Mouse (Mus musculus) adrenal gland, adult (tissue): ENCODE measurements at regions not wholly inside any gene's neighbourhood (a gene's known extent, or its start where the extent isn't known, plus 50 kb on each side); places are given as distances from the start of the nearest gene placed in this dataset.

Experiments
- DNase-seq, 2 experiments: peaks; one replicate each; pipeline ENCODE4 v3.0.0; 2022 to 2023; ENCODE audit warnings: low spot score in 1 of 2; ENCODE audit not compliant: inconsistent age in 2 of 2

GRCm38 (mm10) chr14:73947316-73947715 lies 286.3 kb downstream of the Gm21750 start:
- DNase-seq: no peak

- DNase-seq: no peak
Observed at GRCm38 (mm10) chr14:73952511-73952910, 291.5 kb downstream of the Gm21750 start.

- no peak for DNase-seq
Observed at GRCm38 (mm10) chr14:73978694-73979093, 317.7 kb downstream of the Gm21750 start.

DNA sequence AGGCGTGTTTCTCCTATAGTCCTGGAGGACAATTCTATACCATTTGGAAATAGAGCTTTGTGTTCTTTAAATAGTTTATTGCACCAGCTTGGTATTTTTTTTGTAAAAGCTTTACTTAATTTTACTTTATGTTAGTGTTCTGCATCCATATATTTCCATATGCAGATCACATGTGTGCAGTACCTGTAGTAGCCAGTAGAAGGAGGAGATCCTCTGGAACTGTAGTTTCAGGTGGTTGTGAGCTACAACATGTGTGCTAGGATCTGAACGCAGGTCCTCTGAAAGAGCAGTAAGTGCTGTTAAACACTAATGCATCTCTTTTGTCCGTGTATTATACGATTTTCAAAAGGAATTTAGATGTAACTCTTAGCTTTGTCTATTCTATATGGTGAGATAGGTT lies 335.2 kb downstream of the Gm21750 start:
- no peak for DNase-seq

GRCm38 (mm10) chr14:73997796-73998195 lies 336.8 kb downstream of the Gm21750 start:
- DNase-seq: no peak

DNA sequence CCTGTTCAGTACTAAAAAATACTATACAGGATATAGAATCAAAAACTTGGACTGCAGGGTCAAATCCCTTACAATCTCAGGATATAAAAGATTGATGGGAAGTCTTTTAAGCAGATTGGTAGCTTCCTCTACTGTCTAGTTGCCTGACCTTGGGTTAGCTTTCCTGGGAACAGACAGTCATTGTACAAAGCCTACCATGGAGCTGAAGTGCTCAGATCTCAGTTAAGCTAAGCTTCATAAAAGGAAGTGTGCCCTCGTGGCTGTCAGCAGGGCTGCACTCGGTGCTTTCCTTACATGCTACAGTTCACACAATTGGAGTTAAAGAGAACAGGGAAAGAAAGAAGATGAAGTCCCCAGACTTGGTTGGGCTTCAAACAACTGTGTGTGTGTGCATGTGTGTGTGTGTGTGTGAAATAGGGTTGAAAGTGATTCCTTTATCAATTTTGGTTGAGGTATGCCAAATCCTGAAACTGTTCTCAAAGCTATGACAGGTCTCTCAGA lies 338.4 kb downstream of the Gm21750 start:
- DNase-seq: peak in 1 of 2 experiments; percentile 6

GRCm38 (mm10) chr14:74006911-74007310 lies 345.9 kb downstream of the Gm21750 start:
- DNase-seq: peak; percentile 49 to 68

DNA sequence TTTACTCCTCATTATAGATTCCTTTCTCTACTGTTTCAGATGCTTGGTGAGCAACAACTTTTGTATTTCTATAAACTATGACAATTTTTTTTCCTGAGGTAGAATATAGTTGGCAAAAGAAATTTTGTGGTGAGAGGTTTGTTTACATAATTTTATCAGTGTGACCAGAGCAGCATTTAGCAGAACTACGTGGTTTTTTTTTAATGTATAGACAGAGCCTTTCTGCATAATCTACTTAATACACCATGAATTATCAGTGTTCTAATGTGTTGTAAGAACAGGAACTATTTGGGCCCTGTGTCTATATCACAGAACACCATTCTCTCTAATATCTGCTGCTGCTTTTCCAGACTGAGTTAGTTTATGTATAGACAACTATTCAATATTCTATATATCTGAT lies 350.5 kb downstream of the Gm21750 start:
- DNase-seq: no peak

- no peak for DNase-seq
Observed at GRCm38 (mm10) chr14:74019421-74019820, 358.4 kb downstream of the Gm21750 start.

DNA sequence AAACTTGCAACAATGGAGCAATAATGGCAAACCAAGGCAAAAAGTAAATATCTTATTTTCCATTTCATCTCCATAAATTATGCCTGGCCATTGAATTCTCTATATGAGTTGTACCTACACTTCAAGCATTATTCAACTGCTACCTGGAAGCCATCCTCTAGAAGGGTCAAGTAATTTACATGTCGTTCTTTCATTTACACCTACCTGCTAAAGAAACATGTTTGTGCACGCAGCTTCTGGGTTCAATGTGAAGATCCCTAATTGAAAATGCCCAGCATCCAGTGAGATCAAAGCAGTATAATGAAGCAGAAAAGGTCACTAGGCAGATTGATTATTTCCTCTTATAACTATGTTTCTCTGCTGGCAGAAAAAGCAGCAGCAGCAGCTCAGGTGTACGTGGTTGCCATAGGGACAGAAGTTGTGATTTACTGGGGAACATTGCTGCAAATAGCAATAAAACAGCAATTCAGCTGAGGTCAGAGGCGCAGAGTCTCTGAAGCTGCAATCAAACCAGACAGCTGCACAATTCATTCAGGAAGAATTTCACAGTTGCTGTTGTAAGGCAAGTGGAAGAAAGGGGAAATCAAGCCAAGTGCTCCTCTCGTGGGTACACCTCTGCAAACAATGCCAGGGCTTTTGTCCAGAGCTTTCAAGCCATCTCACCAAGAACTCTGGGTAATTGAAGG lies 386.1 kb downstream of the Gm21750 start:
- peak; percentile 10 to 27 for DNase-seq

DNA sequence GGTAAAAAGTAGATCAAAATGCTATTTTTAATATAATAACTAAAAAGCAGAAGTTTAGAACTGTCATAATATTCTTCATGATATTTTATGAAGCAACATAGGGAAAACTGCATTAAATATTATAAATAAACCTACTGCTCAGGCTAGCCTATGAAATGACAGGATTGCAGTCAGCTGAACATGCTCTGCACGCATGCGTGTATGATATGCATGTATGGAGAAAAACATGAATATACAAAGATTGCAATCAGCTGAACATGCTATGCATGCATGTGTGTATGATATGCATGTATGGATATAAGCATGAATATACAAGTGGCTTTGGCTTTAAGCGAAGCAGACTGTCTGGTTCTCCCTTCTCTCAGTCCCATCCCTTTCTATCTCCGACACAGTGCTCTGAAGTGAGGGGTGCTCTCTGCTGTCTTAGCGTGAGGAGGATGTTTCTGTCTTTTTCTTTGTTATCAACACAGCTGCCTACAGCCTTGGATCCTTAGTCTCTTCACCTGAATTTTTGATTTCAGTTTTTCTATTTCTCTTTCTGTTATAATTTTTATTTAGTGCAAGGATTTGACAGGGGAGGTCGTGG lies 386.8 kb downstream of the Gm21750 start:
- no peak for DNase-seq

DNA sequence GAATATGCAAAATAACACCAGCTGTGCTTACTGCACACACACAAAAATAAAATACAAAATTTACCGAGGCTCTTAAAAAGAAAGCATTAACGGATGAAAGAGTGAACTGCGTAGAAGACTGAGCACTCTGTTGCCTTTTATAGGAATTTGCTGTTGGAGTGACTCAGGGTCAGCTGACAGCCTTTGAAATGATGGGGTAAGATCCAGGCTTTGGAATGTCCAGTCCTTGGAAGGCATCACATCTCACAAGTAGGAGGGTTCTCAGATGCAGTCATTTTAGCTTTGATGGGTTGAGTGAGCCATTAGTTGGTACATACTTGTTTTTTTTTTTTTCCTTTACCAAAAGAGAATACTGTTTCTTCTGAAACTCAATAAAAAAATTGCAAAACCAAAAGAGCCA lies 387.4 kb downstream of the Gm21750 start:
- peak in 1 of 2 experiments; percentile 23 for DNase-seq

DNA sequence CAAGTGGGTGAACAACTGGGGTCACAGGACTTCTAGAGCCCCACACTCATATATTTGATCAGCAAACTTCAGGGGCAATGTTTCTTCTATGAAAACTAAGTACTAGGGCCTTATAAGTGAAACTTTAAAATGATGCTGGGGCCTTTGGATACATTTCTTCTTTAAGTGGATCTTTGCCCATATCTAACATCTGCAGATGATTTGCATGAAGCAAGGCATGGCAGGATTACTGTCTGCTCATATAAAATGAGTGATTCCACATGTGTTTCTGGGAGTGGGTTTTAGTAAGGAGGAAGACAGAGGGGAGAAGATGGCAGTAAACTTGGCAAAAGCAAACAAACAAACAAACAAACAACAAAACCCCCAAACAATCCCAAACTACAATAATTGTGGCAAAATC lies 405.0 kb downstream of the Gm21750 start:
- DNase-seq: no peak

DNA sequence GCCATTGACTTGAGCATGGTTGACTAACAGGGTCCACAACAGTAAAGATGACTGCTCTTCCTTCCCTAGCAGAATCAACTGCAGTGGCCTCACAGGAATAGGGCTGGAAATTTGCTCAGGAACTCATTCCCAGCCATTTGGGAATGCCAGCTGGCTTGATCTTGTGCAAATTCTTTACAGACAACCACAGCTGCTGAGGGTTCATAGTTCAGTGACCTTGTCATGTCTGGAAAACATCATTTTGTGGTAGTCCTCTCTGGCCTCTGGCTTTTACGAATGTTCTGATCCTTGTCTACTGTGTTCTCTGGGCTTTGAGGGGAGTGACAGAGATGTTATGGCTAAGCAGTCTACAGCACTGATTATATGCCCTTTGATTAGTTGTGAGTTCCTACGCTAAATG lies 432.0 kb downstream of the Gm21750 start:
- DNase-seq: no peak

DNA sequence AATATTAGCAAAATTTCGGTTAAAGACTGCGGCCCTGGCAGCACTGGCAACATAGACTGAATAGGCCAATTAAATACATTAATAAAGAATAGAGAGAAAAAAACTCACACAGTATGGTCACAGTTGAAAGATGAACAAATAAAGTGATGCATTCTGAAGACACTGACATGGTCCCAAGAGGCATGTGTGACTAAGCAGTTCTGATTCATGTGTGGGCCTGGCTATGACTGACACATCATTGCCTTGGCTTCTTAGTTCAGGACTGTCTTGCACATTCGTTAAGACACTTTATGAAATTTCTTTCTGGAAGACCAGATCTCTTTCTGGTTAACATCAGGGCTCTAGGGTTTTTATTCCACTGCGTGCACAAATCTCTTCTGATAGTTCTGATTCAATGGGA lies 438.7 kb downstream of the Gm21750 start:
- DNase-seq: peak; percentile 3 to 40

DNA sequence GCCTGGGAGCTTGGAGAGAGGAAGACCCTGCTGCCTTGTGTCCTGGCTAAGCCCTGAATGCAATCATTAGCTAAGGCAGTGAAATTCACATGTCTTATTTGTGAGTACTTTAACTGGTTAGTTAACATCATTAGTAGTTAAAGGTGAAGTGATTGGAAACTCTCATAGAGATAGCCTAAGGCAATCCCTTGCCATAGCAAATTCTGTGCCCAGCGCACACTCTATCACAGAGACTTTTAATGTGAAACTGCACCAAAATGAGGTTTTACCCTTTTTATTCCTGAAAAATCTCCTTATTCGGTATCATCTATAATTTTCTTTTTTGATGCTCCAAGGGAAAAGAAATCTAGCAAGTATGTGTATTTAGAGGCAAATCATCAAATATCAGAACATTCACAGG lies 451.6 kb downstream of the Gm21750 start:
- DNase-seq: no peak

DNA sequence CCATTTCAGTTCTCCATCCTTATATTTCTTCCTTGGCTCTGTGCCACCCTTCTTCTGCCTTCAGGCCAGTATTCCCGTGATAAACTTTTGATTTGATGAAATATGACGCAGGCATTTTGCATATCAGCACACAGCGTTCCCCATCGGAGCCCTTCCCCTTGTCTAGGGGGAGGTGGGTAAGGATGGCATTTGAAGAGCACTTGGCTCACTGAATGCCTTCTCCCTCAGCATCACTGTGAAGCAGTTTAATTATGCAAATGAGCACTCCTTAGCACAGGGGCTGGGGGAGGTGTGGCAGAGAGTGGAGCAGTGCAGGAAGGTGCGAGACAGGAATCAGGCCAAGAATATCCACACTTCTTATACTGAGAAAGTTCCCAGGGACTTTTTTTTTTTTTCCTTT lies 452.1 kb downstream of the Gm21750 start:
- DNase-seq: no peak

DNA sequence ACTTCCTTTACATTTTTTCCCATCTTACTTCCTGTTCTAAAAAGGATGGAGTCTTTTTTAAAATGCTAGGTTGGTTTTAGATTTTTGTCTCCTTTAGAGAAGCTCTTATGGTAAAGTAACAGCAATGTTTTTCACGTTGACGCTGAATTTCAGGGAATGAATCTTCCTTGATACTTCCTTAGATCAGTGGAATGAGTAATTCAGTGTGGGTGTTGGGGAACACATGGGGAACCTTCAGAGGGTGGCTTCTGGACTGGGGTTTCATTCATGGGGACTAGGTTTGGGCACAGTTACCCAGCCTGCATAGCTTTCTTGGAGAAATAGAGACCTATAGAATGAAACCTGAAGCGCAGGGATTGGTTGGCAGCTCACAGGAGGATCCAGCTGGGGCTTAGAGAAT lies 452.5 kb downstream of the Gm21750 start:
- no peak for DNase-seq

DNA sequence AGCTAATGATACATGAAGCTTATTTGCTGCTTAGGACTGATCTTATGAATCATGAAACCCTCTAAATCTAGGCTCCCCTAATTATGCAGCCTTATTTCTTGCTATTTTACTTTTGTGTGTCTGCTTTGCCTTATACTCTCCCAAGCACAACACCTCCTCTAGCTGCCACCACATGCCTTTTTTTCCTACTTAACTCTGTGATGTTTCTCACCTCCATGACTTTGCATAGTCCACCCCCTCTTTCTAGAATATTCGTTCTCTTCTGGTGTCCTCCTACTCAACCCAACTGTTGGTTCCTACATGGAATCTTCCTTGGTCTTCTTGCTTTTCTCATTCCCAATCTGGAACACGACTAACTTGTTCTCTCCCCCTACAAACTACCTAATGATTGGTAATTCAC lies 456.7 kb downstream of the Gm21750 start:
- DNase-seq: no peak

DNA sequence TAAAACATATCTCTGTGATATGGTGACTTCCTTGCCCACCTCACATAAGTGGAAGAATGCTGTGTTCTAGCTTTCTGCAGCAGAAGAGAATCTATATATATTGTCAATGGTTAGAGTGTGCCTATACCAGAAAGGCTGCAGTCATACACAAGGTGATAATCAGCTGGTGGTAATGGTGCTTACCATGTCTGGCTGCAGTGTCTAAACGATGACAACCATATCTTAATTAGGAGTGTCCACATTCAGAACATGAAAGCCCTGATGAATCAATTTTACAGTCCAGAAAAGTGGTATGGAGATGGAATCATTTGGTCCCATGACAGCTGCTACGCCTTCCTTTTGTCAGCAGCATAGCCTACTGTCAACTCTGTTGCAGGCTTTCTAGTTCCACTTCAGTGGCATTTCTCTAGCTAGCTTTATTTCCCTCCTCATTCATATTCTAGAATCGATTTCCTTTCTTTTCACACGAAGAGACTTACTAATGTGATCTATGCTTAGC lies 484.2 kb downstream of the Gm21750 start:
- DNase-seq: peak in 1 of 2 experiments; percentile 3

DNA sequence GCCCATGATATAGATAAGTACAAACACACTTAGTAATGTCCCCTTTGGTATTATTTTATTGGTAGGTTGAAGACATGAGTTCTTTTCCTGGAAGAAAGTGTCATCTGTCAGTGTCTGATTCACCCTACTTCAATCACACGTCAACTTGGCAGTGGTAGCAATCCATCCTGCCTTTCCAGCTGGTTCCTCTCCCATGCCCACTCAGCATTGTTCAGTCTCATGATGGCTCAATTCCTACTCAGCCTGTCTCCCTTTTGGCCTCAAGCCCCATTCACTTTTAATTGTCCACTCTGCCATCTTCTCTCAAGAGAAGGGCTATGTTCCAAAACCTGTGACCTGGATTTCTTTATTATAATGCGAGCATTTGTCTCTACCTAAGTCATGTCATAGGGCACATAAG lies 474.4 kb upstream of the Htr2a start:
- peak in 1 of 2 experiments; percentile 21 for DNase-seq

DNA sequence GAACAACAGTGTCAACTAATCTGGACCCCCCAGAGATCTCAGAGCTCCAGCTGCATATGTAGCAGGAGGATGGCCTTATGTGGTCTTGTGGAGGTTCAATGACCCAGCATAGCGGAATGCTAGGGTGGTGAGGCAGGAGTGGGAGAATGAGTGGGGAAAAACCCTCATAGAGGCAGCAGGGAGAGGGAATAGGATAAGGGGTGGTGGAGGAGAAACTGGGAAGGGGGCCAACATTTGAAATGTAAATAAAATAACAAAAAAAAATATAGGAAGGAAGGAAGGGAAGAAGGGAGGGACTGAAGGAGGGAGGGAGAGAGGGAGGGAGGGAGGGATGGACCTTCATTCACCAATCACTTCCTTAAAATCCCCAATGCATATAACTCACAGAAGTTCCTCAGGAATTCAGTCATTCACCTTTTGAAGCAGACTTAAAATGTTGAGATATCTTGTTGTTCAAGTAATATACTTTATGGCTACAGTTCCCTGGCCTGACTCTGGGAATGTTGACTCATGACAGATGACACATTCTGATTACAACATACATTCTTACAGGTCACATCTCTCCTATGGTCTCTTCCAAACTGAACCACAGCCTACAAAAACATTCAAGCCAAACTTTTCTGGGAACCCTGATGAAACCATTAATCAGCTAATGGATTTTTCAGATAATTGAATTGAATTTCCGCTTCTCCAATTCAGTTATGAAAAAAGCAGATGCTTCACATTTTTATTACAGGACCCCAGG lies 471.3 kb upstream of the Htr2a start:
- DNase-seq: peak in 1 of 2 experiments; percentile 75
